Mouse (Mus musculus) granulocyte monocyte progenitor cell, adult 5-6 weeks (primary cell): ENCODE data around the gene Rnf157. TPM values are rescaled to one million over a fixed set of nuclear protein-coding genes. Genes with fewer than 3 reads are reported as not detected.
"Not testable (repeated sequence)": the region's sequence is repeated elsewhere in the genome, so short reads cannot be mapped to it uniquely, and the experiment has no call there.

ENCODE experiments used
- ATAC-seq: replicated peaks from 2 replicates; pipeline ENCODE4 v1.8.0; 2016; ENCODE audit warnings: mild to moderate bottlenecking, moderate TSS enrichment, inconsistent platforms; ENCODE audit not compliant: poor library complexity, severe bottlenecking
- total RNA-seq, 2 experiments: library from RNA; stranded (forward) in 1 of 2; stranded (reverse) in 1 of 2; fragments of 200-712, 200-1000 nt in 1 of 2; fragments of >200 nt in 1 of 2; fragmentation: Nextera tagmentation in 1 of 2; gene quantifications; 2 replicates each; pipeline ENCODE4 v1.2.3; 2014 to 2017

Gene Rnf157
- total RNA-seq, 2 experiments from 2014 or later = 7.5 to 13.9 TPM

DNA sequence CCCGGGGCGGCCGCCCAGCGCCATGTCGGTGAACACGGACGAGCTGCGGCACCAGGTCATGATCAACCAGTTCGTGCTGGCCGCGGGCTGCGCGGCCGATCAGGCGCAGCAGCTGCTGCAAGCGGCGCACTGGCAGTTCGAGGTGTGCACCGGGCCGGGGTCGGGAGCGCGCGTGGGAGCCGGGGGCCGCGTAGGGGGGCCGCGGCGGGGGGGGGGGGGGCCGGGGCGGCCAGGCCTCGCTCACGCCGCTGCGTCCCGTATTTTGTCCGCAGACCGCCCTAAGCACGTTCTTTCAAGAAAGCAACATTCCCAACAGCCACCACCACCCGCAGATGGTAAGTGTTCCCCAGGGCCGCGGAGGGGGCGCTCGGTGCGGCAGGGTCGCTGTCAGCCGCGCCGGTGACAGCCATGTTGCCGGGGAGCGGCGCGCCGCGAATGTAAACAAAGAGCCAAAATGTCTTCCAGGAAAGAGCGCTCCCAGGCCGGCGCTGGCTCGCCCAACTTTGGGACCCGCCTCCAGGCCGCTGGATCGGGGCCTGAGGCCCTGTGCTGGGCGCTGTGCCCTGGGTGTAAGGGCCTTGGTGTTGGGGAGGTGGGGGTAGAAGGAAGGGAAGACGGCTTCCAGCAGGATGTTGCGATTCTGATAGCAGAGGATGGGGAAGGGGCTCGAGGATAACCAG, 21.6 kb upstream of the Rnf157 start:
- no peak for ATAC-seq

DNA sequence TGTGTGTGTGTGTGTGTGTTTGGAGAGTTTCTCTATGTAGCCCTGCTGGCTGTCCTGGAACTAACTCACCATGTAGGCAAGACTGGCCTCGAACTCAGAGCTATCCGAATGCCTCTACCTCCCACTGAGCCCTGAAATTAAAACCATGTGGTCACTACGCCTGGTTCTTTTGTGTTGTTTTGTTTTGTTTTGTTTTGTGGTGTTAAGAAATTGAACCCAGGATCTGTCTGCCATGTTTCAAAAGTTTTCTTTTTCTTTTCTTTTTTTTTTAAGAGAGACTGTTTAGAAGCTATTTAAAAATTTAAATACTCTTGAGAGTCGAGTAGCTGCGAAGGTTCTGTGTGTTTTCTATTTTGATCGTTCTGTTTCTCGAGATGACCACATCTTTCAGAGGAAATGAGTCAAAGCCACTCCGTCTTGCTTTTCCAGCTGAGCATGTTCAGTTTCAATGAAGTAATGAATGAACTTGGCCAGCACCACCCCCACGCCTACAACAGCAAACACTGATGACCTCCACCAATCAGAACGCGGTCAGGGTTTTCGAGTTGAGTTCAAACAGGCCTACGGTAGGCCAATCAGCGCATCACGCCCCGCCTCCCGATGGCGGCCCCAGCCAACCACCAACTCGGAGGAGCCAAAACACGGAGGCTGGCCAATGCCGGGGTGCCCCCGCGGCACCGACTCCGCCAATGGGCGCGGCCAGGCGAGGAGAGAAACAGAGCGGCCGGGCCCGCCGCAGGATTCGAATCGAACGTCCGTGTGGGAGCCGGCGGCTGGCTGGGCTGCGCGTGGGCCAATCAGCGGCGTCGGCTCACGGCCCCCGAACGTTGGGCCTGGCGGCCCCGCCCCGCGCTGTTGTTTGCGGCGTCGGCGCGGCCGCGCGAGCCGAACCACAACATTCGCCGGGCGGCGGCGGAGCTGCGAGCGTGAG, 20.8 kb upstream of the Rnf157 start, which contains the start of gene Ubald2:
TSS of gene Ubald2 (plus strand) at position 739 of the 931 bp plus-strand sequence.
- ATAC-seq = peak; percentile 76

DNA sequence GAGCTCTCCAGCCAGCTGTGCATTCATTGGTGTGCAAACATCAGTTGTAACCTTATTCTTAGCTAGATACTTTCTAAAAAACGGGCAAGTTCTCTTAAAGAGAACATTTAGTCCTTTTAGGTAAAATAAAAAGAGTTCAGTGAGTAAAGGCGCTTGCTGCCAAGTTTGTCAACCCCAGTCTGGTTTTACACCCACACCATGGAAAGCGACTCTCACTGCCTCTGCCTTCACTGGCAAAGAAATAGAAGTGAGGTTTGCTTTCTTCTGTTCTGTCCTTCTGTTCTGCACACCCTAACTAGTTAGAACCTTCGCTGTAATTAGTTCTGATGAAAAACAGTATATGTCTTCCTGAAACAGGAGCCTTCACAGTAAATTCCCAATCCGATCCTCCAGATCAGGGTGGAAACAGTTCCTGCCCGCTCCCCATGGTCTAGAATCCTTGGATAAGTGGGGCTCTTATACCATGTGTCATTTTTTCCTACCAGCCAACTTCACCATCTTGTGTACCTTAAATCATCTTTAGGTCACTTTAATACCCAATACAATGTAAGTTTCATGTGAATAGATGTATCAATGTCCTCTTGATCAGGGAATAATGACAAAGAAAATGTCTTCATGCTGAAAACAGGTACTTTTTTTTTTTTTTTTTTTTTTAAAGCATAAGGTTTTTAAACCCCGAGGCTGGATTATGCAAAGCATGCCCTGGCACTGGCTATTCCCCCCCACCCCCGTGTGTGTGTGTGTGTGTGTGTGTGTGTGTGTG, 19.9 kb upstream of the Rnf157 start:
- no peak for ATAC-seq

DNA sequence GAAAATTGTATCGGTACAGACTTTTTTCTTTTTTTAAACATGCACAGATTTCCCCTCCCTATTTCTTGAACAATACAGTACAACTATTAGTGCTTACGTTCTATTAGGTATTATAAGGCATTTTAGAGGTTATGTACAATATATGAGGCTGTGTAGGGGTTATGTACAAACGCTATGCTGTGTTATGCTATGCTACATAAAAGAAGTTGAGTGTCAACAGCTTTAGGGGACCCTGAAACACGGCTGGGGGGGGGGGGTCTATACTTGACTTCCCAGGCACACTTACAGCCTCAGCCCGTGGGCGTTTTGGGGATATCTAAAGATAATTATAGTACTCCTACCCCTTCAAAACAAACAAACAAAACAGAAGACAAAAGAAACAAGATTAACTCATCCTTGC, 19.3 kb upstream of the Rnf157 start:
- no peak for ATAC-seq

DNA sequence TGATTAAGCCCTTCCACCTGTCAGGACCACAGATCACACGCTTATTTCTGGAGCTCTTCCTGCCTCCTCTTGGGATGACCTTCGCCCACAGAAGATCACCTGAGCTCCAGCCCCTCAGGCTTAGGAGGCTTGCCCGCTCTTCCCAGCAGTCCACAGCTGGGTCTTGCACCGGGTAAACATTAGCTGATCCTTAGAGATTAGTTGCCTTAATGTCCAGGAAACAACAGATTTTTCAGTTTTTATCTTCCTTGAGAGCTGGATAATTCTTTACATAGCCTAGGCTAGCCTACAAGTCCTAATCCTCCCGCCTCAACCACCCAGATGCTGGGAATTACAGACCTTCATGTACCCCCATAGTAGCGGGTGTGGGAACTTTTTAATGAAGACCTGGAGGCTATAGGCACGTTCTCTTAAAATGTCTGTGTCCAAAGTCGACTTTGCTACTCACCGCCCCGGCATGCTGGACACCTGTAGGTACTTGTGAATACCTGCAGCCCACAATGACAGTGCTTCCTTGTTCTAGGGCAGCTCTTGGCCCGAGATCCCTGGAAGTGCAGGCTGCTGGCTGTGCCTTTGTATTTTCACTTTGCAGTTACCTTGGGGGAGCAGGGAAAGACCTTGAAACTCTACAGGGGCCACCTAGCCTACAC, 18.7 kb upstream of the Rnf157 start:
- ATAC-seq = no peak

DNA sequence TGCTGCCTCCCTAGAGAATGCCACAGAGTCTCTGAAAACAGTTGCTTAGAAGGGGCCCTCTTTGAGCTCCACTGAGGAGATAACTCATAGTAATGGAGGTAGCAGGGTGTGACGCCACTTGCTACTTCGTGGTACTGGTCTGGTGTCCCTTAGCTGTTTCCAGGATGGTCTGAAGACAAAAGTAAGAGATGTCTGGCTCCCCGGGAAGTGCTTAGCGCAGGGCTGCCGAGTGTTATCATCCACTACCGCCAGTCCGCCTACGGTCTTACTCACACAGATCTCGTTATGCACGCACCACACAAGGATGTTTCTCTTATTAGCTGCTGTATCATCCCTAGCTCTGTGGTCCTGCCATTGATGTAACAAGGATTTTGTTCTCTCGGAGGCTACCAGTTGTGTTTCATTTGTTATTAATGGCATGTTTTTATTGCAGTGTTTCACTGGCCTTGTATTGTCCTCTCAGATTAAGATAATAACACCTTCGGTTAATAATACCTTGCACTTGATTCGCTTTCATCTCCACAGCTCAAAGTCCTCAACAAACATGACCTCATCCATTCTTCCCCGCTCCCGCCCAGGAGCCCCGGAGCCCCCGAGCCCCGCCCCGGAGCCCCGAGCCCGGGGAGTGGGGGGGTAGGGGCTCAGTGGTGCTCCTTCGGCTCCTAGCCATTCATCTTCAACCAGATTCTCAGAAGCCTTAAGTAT, 18.0 kb upstream of the Rnf157 start:
- no peak for ATAC-seq

DNA sequence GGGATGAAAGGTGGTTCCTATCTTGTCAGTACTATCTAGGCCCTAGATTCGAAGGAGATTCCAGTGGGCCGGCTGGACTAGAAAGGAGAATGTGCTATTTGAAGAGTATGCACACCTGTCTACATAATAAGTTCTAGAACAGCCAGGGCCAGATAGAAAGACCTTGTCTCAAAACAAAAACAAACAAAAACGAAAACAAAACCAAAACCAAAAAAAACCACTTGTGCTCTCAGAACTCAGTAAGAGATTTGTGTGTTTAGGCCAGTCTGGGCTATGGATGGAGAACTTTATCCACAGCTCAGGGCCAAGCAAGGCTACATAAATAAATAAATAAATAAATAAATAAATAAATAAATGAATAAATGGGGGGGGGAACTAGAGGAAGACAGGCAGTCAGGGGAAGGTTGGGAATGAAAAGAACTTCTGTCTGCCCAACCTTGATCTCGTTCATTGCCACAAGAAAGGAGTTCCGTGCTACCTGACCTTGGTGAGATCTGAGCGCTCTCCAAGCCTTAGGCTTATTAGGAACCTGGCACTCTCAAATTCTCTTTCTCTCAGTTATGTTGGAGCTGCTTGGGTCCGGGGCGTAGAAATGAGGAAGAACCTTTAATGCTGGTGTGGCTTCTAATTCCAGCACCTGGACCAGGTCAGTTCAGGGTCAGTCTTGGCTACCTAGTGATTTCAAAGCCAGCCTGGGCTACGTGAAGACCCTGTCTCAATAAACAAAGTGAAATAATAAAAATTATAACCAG, 17.2 kb upstream of the Rnf157 start:
- ATAC-seq = no peak

DNA sequence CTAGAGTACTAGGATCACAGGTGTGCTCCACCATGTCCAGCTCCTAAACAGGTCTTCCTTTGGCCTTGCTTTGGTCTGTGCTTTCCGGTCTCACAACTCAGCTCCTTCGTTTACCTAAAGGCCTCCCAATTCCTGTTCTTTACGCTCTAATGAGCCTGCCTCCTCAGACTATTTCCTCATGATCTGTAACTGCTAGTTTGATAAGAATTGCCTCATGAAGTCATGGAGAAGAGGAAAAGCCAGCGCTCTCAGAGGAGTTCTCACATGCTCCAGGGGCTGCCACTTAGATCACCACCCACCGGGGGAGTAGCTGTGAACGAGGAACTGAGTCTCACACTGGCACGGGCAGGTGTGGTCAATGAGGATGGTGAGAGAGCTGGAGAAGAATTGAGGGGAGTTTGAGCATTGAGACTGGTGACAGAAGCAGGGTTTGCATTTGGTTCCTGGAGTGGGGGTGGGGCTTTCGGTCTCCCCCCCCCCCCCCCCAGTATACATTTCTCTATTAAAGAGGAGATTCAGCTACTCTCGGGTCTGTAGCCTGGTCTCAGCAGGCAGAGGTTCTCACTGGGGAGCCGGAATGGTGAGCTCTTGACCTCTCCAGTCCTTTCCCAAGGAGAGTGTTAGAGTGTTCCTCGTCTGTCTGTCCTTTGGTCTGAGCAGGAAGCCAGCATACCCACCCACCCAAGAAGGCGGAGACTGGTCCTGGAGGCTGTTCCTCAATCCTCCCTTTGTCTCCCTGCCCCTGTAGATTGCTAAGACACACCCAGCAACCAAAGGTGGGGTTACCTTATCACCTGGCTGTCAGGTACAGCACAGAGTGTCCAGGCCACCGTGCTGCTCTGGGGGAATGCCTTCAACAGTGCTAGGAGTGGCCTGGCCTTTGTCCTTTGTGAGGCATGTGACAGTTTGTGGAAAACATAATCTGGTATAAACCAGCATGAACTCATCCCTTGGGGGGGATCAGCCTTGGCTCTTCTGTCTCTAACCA, 16.3 kb upstream of the Rnf157 start:
- 0 out of 2 replicates have a peak, but pooled peaks have one; percentile 3 for ATAC-seq

DNA sequence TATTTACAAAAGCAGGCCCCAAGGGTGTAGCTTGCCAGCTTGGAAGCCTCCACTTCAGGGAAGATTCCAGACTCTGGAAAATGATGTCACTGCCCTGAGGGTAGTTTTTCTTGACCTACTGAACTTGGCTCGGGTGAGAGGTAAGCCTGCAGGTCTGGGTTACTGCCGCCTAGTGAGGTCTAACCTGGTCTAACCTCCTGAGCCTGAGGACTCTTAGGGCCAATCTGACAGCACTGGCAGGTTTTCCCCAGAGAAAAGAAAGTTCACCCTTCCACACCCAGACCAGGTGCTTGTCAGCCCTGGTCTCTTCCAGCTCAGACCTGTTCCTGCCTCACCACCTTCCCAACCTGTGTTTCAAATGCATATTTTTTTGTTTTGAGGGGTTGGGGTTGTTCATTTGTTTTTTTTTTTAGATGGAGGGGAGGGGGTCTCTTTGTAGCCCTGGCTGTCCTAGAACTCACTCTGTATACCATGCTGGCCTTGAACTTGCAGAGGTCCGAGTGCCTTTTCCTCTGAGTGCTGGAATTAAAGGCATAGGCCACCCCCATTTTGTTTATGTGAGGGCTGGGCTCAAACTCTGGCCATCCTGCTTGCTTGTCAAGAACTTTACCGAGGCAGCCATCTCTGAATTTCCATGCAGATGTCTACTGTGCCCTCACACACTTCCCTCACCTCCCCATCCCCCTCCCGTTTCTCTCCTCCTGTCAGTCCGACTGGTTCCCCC, 14.2 kb upstream of the Rnf157 start:
- no peak for ATAC-seq

DNA sequence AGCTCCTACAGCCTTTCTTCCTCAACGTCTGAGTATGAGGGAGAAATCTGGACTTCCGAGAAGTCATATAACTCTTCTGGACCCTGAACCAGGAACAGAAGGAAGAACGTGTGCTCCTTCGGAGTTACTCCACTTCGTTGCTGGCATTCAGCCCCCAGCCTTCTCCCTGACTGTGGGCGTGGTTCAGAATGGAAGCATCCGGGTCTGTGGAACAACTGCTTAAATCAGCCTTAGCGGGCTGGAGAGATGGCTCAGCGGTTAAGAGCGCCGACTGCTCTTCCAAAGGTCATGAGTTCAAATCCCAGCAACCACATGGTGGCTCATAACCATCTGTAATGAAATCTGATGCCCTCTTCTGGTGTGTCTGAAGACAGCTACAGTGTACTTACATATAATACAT, 13.5 kb upstream of the Rnf157 start:
- not testable (repeated sequence) for ATAC-seq

DNA sequence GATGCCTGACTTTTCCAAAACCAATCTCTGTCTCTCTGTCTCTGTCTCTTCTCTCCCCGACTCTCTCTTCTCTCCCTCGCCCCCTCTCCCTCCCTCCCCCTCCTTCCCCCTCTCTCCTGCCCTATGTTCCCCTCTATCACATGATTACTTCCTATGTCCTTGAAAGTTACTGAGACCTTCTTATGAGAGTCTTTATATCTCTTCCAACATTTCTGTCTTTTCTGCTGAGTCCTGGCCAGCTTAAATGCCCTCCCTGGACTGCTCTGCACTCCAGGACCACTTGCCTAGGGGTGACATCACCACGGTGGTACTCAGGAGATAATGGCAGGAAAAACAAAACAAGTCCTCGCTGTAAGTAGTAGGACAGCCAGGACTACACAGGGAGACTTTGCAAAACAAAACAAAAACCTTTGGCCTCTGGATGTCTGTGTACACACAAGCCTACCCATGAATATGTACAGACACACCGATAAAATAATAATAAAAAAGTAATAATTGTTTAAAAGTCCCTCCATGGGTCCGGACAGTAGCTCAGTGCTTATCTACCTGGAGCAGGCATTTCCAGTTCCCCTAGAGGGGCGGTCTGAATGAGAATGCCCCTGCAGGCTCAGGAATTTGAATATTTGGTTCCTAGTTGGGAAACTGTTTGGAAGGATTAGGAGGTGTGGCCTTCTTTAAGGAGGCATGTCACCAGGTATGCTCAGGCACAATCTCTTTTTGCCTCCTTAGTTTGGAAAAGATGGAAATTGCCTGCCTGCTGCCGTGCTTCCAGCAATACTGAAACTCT, 12.0 kb upstream of the Rnf157 start:
- no peak for ATAC-seq

DNA sequence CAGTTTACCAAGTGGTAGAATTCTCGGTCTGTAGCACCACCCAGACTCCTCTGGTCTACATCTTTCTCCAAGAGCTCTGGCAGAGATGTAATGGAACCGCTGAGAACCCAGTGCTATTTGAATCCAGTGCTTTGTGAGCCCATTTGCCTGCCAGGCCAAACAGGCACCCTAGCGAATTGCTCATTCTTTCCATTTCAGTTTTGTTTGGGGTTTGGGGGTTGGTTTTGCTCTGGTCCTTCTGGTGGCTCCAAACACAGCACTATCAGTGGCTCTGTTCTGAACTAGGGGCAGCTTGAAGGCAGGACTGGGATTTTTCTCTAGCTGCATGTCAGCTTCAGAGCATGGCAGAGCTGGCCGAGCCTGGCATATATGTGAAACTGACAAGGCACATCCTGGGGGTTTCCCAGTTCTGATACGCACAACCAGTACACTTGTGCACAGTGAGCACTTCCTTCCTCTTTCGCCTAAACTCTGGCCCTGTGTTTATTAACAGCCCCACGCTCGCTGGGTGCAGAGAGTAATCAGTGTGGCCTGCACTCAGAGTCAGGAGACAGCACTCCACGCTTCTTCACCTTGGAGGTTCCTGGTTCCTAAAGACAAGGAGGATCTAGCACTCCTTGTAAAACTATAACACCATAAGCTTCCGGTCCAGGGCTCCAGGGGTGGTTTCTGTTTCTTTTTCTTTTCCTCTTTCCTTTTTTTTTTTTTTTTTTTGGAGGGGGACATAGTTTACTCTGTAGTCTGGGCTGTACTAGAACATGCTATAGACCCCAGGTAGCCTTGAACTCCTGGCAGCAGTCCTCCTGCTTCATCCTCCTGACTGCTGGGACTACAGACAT, 11.2 kb upstream of the Rnf157 start:
- peak; percentile 89 for ATAC-seq

DNA sequence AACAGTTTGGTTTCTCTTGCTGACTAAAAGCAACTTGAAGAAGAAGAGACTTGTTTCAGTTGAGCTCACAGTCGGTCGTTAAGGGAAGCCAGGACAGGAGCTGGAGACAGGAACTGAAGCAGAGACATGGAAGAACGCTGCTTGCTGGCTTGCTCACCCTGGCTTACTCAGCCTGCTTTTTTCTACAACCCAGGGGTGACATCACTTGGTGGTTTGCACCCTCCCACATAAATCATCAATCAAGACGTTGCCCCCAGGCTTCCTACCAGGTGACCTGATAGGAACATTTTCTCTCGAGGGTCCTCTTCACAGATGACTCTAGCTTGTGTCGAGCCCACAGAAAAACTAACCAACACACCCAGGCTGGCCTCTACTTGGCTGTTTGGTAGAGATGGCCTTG, 10.4 kb upstream of the Rnf157 start:
- ATAC-seq = no peak

DNA sequence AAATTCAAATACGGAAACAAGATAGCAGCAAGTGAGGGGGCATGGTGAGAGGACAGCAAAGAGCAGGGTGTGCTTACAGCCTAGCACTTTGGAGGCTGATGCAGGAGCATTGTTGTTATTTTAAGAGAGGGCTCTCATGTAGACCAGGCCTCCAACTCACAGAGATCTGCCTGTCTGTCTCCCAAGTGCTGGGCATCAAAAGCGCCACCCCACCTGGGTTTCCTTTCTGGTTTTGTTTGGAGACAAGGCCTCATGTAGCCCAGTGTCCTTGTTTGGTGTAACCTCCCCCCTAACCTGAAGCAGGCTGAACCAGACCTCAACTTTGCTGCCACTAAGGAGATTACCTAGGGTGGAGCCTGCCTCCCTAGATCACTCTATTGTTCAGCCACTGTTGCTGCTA, 9.7 kb upstream of the Rnf157 start:
- no peak for ATAC-seq

DNA sequence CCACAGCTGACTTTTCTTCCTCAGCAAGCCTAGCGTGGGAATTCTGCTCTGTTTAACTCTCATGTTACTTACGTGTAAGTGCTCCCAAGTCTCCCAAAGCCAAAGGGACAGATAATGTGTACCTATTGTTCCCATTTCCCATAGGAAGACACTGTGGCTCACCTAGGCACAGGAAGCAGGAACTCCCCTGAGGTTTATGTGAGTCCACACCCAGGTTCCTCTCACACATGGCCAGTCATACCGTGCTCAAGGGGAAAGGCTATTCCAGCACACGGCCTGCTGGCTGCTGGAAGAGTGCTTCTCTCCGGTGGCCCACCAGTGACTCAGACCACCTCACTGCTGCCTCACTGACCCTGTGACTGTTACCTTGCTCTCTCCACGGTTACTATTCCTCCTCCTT, 8.3 kb upstream of the Rnf157 start:
- ATAC-seq = no peak
